Mouse (Mus musculus): Measurements from ENCODE around the gene Mavs. TPM values are rescaled to one million over a fixed set of nuclear protein-coding genes. Genes with fewer than 3 reads are reported as not detected.

Mavs gene
- 16.1 and 16.5 TPM in 2 replicates for polyA plus RNA-seq (2014; fragmentation: Nextera tagmentation; extraction: Ambion mirVana)

DNA sequence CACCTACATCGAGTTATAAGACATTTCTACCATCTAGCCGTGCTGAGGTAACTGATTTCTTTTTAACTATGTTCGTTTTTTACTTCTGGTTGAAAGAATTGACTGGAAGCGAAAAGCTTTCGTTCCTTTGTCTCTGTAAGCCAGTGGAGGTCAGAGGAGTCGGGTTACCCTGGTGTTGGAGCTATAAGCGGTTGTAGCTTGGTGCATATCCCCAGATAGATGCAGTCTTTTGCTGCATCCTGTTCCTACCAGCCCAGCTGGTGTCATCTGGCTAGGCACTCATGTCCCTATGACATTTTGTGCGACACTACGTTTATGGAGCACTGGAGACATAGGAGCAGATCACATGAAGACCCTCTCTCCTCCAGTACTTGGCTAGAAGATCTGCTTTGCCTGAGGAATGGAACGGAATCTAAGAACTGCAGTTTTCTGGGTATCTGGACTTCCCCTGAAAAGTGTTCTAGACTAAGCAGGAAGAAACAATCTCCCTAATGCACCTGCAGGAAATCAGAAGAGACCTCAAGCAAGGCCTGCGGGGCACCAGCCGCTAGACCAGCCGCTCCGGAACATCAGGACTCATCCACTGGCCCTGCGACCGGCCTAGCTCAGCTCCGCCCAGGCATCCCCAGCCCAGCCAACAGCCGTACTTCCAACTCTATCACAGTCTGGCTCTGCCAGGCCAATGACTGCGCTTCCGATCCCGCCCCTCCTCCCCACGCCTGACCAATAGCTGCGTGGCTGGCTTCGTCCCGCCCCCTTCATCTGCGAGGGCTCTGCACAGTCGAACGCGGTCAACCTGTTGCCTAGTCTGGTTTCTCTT lies at the start of gene Mavs:
Gene Mavs (plus strand): TSS at position 757 of the 820 bp plus-strand sequence.
- no peak for TF ChIP-seq CTCF (IDR thresholded peaks at IDR 0.05; ENCODE audit: low read depth)
- ATAC-seq (ENCODE audit: insufficient read depth), result peak; percentile 100

DNA sequence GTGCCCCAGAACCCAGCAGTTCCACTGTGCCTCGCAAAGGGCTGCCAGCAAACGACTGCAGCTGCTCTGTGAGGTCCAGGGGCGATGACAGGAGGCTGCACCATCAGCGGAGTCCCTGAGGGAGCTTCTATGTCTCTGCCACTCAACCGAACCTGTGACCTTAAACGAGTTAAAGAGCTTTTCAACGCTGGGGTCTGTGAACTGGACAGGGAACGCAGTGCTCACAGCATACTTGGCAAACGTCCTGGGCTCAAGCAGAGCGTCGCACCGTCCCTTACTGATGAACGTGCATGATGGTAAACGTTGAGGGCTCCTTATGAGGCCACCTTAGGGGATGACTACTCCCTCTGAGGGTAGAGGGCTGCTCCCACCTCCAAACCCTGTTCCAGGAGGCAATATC lies 47.5 kb upstream of the Mavs start:
- no peaks in the 10 kb centered on the region for H3K27me3 ChIP-seq (ENCODE audit: insufficient read depth, low read length)
- DNase-seq, result no peak
- H3K9me3 ChIP-seq (ENCODE audit: low read depth, low read length), result no peaks in the 10 kb centered on the region
- 2% methylated on average over 14 of the region's 14 CpGs for WGBS
- ATAC-seq (ENCODE audit: insufficient read depth), result peak; percentile 17; the same call in 1 of the 2 replicates
- H3K9ac ChIP-seq, result peak overlapping the region; percentile 80
- peak overlapping the region; percentile 71 for H3K4me3 ChIP-seq (ENCODE audit: low read depth, low read length)
- H3K4me2 ChIP-seq, result peak overlapping the region; percentile 88
- peak overlapping the region; percentile 76 for H3K27ac ChIP-seq (ENCODE audit: low read depth)
- H3K36me3 ChIP-seq (ENCODE audit: insufficient read depth), result peaks cover 11% of the 10 kb centered on the region
- TF ChIP-seq CTCF (IDR thresholded peaks at IDR 0.05; ENCODE audit: low read depth), result no peak
- peaks cover 8% of the 10 kb centered on the region; the same call in 1 of the 2 replicates for H3K4me1 ChIP-seq (ENCODE audit: insufficient read depth)

More for the DNA sequence above, at the start of gene Mavs:
- Histone ChIP-seq H3K27ac (ENCODE audit: low read depth) (peak within 1 kb of the TSS; percentile 71), H3K36me3 (ENCODE audit: insufficient read depth) (peaks cover under 1% of the 10 kb centered on the region; the same call in 1 of the 2 replicates), H3K9ac (peak within 1 kb of the TSS; percentile 72), H3K27me3 (ENCODE audit: insufficient read depth, low read length) (no peaks in the 10 kb centered on the region), H3K4me1 (ENCODE audit: insufficient read depth) (peaks cover 12% of the 10 kb centered on the region; the same call in 1 of the 2 replicates), H3K9me3 (ENCODE audit: low read depth, low read length) (no peaks in the 10 kb centered on the region), H3K4me2 (peak within 1 kb of the TSS; percentile 95), H3K4me3 (ENCODE audit: low read depth, low read length) (peak within 1 kb of the TSS; percentile 59)
- DNase-seq, result peak; percentile 97
- WGBS, result 11% methylated on average over 29 of the region's 29 CpGs

DNA sequence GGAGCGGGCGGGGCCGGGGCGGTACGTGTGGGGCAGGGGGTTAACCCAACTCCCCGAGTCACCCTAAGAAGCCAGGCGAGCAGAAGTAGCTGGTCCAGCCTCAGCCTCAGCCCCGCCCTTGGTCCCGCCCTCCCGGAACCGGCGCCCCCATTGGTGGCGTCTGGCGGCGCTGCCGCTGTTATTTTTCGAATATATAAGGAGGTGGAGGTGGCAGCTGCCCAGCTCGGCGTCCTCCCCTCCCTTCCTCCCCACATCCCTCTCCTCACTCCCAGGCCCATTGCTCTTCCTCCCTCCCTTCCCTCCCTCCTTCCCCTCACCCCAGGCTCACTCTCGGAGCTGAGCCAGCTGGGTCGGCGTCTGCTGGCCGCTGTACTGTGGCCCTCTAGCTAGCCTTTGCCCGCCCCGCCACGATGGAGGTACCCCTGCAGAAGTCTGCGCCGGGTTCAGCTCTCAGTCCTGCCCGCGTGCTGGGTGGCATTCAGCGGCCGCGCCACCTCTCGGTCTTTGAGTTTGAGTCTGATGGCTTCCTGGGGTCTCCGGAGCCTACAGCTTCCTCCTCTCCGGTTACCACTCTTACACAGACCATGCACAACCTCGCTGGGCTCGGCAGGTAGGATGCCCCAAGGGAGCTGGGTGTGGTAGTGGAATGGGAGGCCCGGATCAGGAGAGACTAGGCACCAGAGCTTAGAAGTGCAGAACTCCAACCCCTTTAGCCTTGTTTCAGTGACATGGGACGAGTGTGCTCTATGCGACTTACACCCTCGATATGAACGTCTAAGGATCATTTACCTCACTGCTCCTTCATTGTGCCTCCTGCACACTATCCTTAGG lies 46.9 kb upstream of the Mavs start, which contains the start of the genes Cdc25b and Spef1:
Gene Cdc25b (plus strand): TSS at position 179 of the 831 bp plus-strand sequence.
Gene Spef1 (minus strand): TSS at position 512 of the 831 bp plus-strand sequence.
- H3K27me3 ChIP-seq (ENCODE audit: insufficient read depth, low read length), result no peaks in the 10 kb centered on the region
- peak within 1 kb of the TSS; percentile 76 for H3K27ac ChIP-seq (ENCODE audit: low read depth)
- DNase-seq (peak; percentile 93), ATAC-seq (ENCODE audit: insufficient read depth) (peak; percentile 92)
- H3K4me1 ChIP-seq (ENCODE audit: insufficient read depth), result peaks cover 8% of the 10 kb centered on the region; the same call in 1 of the 2 replicates
- H3K36me3 ChIP-seq (ENCODE audit: insufficient read depth), result peaks cover 18% of the 10 kb centered on the region
- peak within 1 kb of the TSS; percentile 80 for H3K9ac ChIP-seq
- TF ChIP-seq CTCF (IDR thresholded peaks at IDR 0.05; ENCODE audit: low read depth), result no peak
- H3K4me3 ChIP-seq (ENCODE audit: low read depth, low read length), result peak within 1 kb of the TSS; percentile 71
- no peaks in the 10 kb centered on the region for H3K9me3 ChIP-seq (ENCODE audit: low read depth, low read length)
- peak within 1 kb of the TSS; percentile 88 for H3K4me2 ChIP-seq
- WGBS, result under 1% methylated on average over 43 of the region's 43 CpGs

DNA sequence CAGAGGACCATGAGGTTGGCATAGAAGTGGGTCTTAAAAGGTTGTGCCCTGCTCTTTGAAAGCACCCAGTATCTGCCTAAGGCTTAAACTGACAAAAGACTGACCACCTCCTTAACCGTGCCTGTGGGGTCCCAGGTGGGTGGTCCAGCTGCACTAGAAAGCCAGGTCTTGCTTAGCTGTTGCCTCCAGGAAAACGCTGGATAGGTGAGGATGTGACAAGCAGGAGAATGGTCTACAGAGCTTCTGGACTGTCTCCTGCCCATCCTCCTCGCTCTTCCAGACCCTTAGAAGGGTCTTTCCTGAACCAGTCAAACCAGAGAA lies 46.3 kb upstream of the Mavs start:
- peaks cover 21% of the 10 kb centered on the region for H3K36me3 ChIP-seq (ENCODE audit: insufficient read depth)
- peak overlapping the region; percentile 88 for H3K4me2 ChIP-seq
- H3K4me3 ChIP-seq (ENCODE audit: low read depth, low read length), result peak overlapping the region; percentile 71
- peak overlapping the region; percentile 76; the same call in 1 of the 2 replicates for H3K27ac ChIP-seq (ENCODE audit: low read depth)
- peaks cover 8% of the 10 kb centered on the region; the same call in 1 of the 2 replicates for H3K4me1 ChIP-seq (ENCODE audit: insufficient read depth)
- no peaks in the 10 kb centered on the region for H3K27me3 ChIP-seq (ENCODE audit: insufficient read depth, low read length)
- DNase-seq, result no peak
- 25% methylated on average over 3 of the region's 3 CpGs for WGBS
- H3K9me3 ChIP-seq (ENCODE audit: low read depth, low read length), result no peaks in the 10 kb centered on the region
- no peak for ATAC-seq (ENCODE audit: insufficient read depth)
- H3K9ac ChIP-seq, result peak overlapping the region; percentile 80
- TF ChIP-seq CTCF (IDR thresholded peaks at IDR 0.05; ENCODE audit: low read depth), result no peak

DNA sequence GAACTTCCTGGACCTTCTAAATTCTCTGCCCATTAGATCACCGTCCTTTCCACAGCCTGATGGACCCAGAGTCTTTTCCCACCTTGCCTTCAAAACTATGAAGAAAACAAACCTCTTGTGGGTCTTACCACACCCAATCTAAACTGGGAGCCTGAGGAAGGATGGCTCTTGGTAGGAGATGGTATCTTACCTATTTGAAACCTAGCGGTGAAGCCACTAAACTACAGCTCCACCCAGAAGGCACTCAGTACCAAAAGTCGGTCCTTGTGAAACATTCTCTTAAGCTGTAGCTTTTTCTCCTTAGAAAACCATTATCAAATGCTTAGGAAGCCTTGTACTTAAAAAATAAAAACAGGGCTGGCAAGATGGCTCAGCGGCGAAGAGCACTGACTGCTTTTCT lies 45.6 kb upstream of the Mavs start:
- H3K9ac ChIP-seq, result no peak overlapping the region
- H3K36me3 ChIP-seq (ENCODE audit: insufficient read depth), result peaks cover 28% of the 10 kb centered on the region
- no peak for TF ChIP-seq CTCF (IDR thresholded peaks at IDR 0.05; ENCODE audit: low read depth)
- 90% methylated on average over 5 of the region's 5 CpGs for WGBS
- no peak for ATAC-seq (ENCODE audit: insufficient read depth)
- peaks cover 8% of the 10 kb centered on the region; the same call in 1 of the 2 replicates for H3K4me1 ChIP-seq (ENCODE audit: insufficient read depth)
- no peak for DNase-seq
- no peak overlapping the region for H3K27ac ChIP-seq (ENCODE audit: low read depth)
- H3K9me3 ChIP-seq (ENCODE audit: low read depth, low read length), result no peaks in the 10 kb centered on the region
- no peaks in the 10 kb centered on the region for H3K27me3 ChIP-seq (ENCODE audit: insufficient read depth, low read length)
- H3K4me2 ChIP-seq, result peak overlapping the region; percentile 88
- H3K4me3 ChIP-seq (ENCODE audit: low read depth, low read length), result peak overlapping the region; percentile 71; the same call in 1 of the 2 replicates

DNA sequence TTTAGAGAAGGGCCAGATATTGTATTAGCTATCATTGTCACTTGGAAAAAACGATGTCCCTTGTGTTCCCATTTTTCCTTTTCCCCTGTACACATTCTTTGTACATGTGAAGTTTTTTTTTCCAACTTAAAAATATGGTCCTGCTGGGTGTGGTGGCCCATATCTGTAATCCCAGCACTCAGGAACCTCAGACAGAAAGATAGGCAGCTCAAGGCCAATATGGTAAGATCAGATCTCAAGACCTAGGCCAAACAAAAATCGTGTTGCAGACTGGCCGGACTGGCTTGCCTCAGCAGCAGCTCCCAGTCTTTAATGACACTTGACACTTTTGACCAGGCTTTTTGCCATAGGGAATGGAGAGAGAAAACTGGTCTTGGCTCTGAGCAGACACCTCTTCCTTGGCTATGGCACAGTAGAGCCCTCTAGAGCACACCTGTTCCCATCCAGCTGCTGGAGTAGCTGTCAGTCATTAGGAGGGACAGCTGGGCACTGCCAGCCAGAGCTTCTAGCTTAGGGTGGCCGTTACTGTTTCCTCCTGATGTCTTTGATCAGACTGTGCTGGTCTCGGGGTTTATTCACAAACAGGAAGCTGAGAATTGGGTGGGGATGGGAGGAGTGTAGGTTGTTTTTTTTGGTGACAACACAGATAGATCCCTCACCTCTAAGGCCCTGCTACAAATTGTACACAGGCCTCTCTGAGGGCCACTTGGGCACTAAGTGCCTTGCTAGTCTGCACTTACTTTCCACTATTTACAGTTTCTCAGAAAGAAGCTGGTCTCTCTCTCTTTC lies 44.1 kb upstream of the Mavs start:
- DNase-seq, result no peak
- WGBS, result 40% methylated on average over 5 of the region's 5 CpGs

More for the DNA sequence above, 44.1 kb upstream of the Mavs start:
- TF ChIP-seq CTCF (IDR thresholded peaks at IDR 0.05; ENCODE audit: low read depth), result no peak
- ATAC-seq (ENCODE audit: insufficient read depth), result no peak
- peak overlapping the region; percentile 19; the same call in 1 of the 2 replicates for H3K27ac ChIP-seq (ENCODE audit: low read depth)
- peaks cover 8% of the 10 kb centered on the region; the same call in 1 of the 2 replicates for H3K4me1 ChIP-seq (ENCODE audit: insufficient read depth)
- peak overlapping the region; percentile 32; the same call in 1 of the 2 replicates for H3K4me2 ChIP-seq
- no peak overlapping the region for H3K9ac ChIP-seq
- H3K27me3 ChIP-seq (ENCODE audit: insufficient read depth, low read length), result no peaks in the 10 kb centered on the region
- peaks cover 42% of the 10 kb centered on the region for H3K36me3 ChIP-seq (ENCODE audit: insufficient read depth)
- no peak overlapping the region for H3K4me3 ChIP-seq (ENCODE audit: low read depth, low read length)
- no peaks in the 10 kb centered on the region for H3K9me3 ChIP-seq (ENCODE audit: low read depth, low read length)

Measured in lung, embryonic 14.5 days (tissue).